Mouse (Mus musculus): ENCODE measurements around the gene Gm17304.

The Gm17304 gene

DNA sequence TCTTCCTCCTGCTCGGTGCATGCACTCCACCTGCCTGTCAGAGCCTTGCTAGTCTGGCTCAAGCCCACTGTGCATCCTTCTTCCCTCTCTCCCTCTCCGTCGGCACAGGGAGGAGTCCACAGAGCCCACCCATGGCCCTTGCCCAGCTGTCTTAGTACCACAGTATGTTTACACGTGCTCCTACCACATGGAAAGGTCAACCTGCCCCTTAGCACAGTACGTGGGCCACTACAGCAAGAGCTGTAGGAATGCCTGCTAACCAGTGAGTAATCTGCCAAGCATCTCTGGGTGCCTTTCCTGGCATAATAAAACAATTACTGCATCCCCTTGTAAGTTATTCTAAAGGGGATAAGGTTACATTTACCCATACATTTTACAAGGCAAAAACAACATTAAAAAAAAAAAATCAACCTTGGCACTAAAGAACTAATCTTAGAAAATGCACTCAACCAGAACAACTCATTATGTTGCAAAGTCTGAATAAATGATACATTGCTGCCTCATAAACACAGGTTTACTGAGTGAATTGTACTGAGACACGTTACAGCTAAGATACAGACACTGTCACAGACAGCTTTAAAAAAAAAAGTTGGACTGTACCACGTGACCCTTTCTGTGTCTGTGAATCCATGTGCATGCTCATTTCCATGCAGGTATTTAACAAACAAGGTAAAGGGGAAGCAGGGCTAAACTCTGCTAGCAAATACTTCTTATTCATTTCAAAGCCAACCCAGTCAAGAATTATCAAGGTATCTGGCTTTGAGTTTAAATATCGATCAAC, 19.7 kb downstream of the Gm17304 start:
- no peak for DNase-seq

DNA sequence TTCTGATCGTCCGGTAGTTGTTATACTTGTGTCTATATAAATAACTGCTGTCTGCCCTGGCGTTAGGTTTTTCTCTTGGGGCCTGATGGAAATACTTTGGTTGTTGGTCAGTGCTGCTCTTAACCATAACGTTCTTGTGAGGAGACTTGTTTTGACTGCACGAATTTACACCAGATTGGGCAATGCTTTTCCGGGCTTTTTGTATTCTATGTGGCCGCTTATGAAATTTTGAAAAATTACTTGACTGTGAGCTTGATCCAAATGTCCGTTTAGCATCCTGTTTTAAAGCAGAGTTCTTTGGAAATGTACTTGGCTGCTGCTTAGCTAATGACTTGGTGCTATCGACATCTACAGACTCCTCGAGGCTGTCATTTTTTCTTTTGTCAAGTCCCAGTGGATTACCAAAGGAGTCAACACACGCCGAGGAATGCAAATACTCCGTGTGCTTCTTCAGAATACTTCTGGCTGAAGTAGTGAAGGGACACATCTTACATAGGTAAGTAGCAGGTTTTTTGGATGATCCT, 27.6 kb downstream of the Gm17304 start:
- no peak for DNase-seq

DNA sequence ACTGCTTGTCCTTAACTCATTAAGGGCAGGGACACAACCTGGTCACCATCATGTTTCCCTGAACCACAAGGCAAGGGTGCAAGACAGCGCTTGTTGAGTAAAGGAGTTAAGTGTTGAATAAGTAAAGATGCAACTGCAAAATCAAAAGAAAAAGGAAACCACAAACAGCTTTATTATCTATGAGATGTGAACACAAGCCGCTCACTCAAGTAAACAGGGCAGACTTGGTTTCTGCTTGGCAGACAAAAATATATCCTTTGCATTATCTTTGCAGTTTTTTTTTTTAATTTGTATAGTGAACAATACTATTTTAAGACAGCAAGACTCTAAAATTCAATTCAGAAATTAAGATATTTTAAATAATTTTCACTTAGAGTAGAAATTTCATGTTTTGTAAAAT, 30.7 kb downstream of the Gm17304 start:
- no peak for DNase-seq

DNA sequence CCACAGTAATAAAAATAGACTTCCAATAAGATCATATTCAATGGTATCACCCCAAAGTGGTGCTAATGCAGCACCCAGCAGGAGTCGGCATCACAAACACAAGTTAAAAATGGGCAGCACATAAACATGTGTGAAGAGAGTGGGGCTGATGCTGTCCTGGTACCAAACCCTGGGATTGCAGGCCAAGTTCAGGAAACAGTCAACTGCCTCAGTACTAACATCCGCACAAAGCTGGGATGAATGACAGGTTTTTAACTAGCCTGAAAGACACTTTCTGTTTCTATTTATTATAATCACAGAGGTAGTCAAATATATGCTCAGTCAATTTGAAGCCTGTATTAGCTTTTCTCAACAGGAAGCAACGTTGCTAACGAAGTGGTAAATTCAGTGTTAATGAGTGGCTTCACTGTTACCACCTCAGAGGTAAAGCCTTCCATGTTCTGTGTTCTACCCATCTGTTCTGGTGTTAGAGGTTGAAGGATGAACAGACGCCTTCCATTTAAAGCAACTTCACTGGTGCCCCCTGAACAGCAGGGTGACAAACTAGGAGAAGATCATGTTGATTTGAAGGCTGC, 31.4 kb downstream of the Gm17304 start:
- no peak for DNase-seq

DNA sequence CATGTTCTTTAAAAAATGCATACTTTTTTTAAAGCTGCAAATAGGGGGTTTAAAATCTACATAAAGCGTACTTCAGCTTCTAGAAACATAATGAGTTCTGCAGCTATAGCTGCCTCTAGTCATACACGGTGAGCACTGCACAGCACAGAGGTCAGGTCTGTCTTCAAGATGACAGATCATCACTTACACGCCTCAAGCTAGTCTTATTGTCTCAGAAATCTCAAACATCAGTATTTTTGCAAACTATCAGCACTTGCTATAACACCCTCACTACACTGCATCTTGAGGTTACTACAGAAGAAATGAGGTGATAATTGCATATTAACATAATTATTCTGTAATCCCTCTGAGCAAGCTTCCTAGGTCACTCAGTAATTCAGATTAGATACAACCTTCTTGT, 33.0 kb downstream of the Gm17304 start:
- no peak for DNase-seq

DNA sequence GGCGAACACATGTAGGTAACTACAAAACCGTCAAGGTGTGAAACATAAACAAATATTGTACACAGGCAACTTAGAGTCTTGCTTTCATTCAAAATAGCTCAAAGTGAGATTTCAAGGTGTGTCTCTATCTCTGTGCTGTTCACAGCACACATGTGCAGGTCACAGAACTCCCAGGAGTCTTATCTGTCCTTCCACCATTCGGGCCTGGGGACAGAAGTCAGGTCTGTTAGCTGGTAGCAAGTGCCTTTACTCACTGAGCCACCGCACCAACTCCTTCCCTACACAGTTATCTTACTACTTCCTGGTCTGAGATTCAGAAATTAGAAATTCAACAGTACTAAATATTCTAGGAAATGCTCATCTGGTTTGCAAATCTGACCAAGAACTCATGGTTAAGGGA, 34.5 kb downstream of the Gm17304 start:
- DNase-seq = no peak

DNA sequence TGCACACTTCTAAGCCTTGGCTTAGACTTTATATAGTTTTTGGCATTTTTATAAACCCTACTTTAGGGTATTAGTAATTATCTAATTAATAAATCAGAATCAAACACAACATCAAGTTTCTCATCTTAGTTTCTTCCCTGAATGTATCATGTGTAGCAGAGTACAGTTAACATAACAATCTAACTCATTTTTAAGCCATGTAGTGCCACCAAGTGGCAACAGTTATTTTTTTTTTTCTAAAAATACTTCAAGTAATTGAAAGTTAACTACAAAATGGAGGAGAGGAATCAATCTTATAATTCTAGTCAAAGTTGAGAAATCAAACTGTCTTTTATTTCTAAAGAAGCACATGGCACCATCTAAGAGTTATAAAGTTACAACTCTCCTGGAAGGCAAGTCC, 40.5 kb downstream of the Gm17304 start:
- DNase-seq = no peak

DNA sequence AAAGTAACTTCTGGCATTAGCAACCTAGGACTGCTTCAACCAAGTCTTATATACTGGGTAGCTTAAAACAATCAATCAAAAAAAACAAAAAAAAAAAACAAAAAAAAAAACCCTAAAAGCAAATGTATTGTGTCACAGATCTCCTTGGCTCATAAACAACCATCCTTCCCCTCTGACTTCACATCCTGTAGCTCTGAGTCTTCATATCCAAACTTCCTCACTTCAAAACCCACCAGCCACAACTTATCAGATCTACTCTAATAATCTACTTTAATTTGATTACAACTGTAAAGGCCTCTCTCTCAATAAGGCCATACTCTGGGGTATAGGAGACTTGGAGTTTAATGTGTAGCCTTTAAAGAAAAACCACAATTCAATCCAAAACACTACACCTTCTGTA, 41.1 kb downstream of the Gm17304 start:
- no peak for DNase-seq

DNA sequence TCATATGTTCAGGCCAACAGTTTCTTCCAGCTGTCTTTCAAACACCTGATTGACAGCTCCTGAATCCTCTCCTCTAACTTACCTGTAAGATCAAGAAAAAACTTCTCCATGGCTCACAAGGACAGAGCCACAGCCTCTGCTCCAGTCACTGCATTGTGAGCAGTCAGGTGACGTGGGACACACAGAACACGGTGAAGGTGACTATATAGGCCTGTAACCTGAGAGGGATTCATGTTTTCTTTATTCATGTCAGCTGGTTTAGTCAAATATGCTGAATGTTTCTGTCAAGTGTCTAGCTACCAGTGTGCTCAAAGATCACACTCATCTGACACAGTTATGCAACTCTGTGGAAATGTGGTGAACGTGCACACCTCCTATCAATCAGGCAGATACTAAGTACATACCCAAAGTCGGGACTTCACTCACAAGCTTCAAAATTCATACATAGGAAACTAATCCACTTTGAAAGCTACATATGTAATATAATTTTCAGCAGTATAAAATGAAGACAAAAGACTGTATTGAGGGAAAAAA, 43.4 kb downstream of the Gm17304 start:
- no peak for DNase-seq

DNA sequence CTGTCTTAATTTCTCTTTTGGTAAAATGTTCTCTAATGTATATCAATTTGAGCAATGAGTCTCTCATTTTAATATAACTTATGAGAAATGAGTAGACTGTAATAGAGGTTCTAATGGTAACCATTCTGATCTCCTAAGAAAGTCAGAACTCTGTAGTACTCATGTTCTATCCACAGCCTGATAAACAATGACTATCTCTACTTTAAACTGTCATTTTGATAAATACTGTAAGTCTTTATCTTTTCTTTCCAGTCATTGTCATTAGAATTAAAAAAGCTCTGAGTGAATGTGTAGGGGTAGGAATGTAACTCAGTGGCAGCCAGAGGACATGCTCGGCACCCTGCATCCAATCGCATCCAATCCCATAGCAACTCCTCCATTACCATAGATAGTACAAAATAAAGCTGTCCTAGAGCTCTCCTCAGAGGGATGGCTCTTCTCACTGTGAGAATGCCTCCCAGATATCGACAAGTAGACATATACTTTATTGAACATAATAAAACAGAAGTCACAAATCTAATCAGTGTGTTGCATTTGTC, 44.0 kb downstream of the Gm17304 start:
- no peak for DNase-seq
